Mouse (Mus musculus) spleen, adult 2 months (tissue): ENCODE measurements around the gene 4930579F01Rik.

Experiments used
- CTCF ChIP-seq: fragments of 200-500 bp; IDR thresholded peaks from 2 replicates; pipeline ENCODE4 v1.5.1; 2011; ENCODE audit warnings: mild to moderate bottlenecking, inconsistent platforms; ENCODE audit not compliant: insufficient read depth, insufficient read length, insufficient replicate concordance; ENCODE audit errors: extremely low read depth
- POLR2A ChIP-seq: fragments of 200-500 bp; IDR thresholded peaks from 2 replicates; pipeline ENCODE4 v1.6.1; 2011; ENCODE audit warnings: low read depth, low read length, inconsistent platforms

GRCm38 (mm10) chr3:138114106-138114505 lies 79.5 kb downstream of the 4930579F01Rik start:
- TF ChIP-seq CTCF = no peak
- TF ChIP-seq POLR2A = no peak
